Mouse (Mus musculus): ENCODE data around the gene Apopt1. TPM values are rescaled to one million over a fixed set of nuclear protein-coding genes. Genes with fewer than 3 reads are reported as not detected.

Apopt1 gene
- polyA plus RNA-seq, 1 experiment from 2014 or later, result 57.8 TPM

DNA sequence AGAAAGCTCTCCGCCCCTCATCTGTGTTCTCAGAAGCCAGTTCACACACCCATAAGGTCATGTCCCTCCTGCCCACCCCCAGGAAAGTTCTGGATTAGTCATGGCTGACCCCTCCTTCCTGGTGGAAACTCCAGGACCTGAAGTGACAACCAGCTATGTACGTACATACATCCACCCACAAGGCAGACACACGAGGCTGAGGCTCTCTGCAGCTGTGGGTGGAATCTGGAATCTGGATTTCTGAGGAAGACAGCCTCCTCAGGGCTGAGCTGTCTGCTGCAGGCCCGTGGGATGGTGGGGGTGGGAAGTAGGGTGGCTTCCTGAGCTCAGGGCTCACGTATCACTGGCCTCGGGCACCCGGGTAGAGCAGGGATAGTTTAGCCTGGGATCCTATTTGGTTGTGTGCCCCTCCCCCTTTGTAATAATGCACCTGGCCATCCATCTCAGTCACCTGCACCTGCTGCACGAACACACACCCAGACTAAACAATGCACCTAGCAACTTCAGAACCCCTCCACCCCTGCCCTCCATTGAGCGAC, 12.1 kb upstream of the Apopt1 start:
- no peak overlapping the region for H3K9ac ChIP-seq (ENCODE audit: low read depth, low read length)
- H3K4me1 ChIP-seq (replicated peaks; ENCODE audit: insufficient read depth, low read length), result no peaks in the 10 kb centered on the region; the same call in 1 of the 2 replicates
- no peak overlapping the region for H3K27ac ChIP-seq
- DNase-seq (ENCODE audit: low spot score), result no peak
- no peak for TF ChIP-seq CTCF (IDR thresholded peaks at IDR 0.05; ENCODE audit: low read depth)
- H3K27me3 ChIP-seq (ENCODE audit: insufficient read depth, low read length), result no peaks in the 10 kb centered on the region
- no peaks in the 10 kb centered on the region for H3K36me3 ChIP-seq (ENCODE audit: insufficient read depth, low read length)
- no peaks in the 10 kb centered on the region for H3K9me3 ChIP-seq (replicated peaks; ENCODE audit: low read length)
- H3K4me2 ChIP-seq (ENCODE audit: low read length), result no peak overlapping the region
- WGBS, result 42% methylated on average over 9 of the region's 9 CpGs
- ATAC-seq (replicated peaks; ENCODE audit: low FRiP score, low read depth), result no peak
- no peak overlapping the region for H3K4me3 ChIP-seq (replicated peaks; ENCODE audit: low read depth, low read length)

DNA sequence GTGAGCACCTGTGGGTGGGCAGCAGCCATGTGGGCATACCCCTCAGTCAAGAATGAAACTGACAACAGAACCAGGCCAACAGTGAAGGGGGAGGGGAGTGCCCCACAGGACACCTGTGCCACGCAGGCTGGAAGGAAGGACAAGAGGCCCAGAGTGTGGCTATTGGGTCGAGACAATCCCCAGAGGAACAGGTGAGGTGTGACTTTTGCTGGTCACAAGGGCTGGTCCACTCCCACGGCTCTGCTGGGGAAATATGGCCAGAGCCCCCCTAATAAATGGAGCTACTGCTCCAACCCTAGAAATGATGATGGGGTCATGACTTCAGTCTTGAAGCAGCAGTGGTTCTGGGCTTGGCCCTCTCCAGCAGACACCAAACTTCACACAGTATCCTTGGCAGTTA, 9.8 kb upstream of the Apopt1 start:
- DNase-seq (ENCODE audit: low spot score) (no peak), ATAC-seq (replicated peaks; ENCODE audit: low FRiP score, low read depth) (no peak)
- no peaks in the 10 kb centered on the region for H3K36me3 ChIP-seq (ENCODE audit: insufficient read depth, low read length)
- no peak overlapping the region for H3K27ac ChIP-seq
- no peak for TF ChIP-seq CTCF (IDR thresholded peaks at IDR 0.05; ENCODE audit: low read depth)
- no peaks in the 10 kb centered on the region for H3K27me3 ChIP-seq (ENCODE audit: insufficient read depth, low read length)
- H3K4me3 ChIP-seq (replicated peaks; ENCODE audit: low read depth, low read length), result no peak overlapping the region
- no peaks in the 10 kb centered on the region for H3K9me3 ChIP-seq (replicated peaks; ENCODE audit: low read length)
- no peaks in the 10 kb centered on the region; the same call in 1 of the 2 replicates for H3K4me1 ChIP-seq (replicated peaks; ENCODE audit: insufficient read depth, low read length)
- no peak overlapping the region for H3K4me2 ChIP-seq (ENCODE audit: low read length)
- 53% methylated on average over 3 of the region's 3 CpGs for whole genome bisulfite sequencing
- no peak overlapping the region for H3K9ac ChIP-seq (ENCODE audit: low read depth, low read length)

DNA sequence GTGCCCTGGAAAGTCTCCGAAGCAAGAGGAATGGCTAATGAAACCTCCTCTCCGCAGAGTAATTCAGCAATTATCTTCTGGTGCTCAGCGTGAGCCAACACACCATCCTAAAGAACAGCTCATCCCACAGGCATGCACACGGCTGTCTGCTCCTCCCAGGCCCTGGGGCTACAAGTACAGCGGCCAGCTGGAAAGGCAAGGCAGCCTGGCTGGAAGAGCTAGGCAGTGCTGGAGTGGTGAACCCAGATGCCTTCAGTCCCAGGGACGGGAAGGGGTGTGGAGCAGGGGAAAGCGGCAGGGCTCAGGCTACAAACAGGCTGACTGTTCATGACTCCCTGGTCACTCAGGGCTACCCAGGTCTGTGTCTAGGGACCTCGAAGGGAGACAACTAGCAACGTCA, 8.5 kb upstream of the Apopt1 start:
- 23% methylated on average over 9 of the region's 9 CpGs for WGBS
- Histone ChIP-seq H3K4me2 (ENCODE audit: low read length) (no peak overlapping the region), H3K27ac (peak overlapping the region; percentile 58), H3K4me3 (replicated peaks; ENCODE audit: low read depth, low read length) (no peak overlapping the region), H3K4me1 (replicated peaks; ENCODE audit: insufficient read depth, low read length) (no peaks in the 10 kb centered on the region; the same call in 1 of the 2 replicates), H3K36me3 (ENCODE audit: insufficient read depth, low read length) (peaks cover 9% of the 10 kb centered on the region), H3K9me3 (replicated peaks; ENCODE audit: low read length) (no peaks in the 10 kb centered on the region), H3K27me3 (ENCODE audit: insufficient read depth, low read length) (no peaks in the 10 kb centered on the region), H3K9ac (ENCODE audit: low read depth, low read length) (no peak overlapping the region)
- DNase-seq (ENCODE audit: low spot score) (no peak), ATAC-seq (replicated peaks; ENCODE audit: low FRiP score, low read depth) (0 out of 2 replicates have a peak, but pooled peaks have one; percentile 30)
- no peak for TF ChIP-seq CTCF (IDR thresholded peaks at IDR 0.05; ENCODE audit: low read depth)

DNA sequence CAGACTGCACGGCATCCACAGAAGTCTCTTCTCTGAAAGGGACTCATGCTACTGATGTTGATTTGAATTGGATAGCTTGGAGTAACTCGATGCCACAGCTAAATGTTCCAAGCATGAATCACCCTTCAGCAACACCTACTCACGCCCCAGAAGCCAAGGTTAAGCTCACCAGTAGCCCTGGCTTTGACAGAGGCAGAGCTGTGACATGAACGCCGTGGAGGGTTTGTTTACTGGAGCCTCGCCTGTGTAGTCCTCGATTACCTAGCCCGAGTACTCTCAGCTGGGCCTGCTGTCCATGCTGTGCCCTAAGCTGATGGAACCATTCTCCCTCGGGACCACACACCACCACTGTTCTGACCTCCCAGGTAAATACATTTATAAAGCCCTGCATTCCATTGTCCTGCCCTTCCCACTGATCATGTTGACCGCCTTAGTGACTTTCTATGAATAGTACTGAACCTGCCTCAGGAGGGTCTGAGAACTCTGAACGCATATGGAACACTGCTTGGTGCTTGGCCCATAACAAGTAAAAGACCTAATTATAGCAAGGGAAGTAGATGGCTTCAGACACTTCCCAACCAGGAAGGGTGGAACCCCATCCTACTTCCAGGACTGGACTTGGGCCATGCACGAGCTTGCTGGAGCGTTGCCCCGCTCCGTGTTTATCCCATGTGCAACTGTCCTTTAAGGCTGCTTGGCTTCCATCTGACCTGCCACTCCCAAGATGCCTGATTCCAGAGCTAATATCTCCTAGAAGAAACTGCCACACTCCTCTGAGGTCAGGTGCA, 7.7 kb upstream of the Apopt1 start:
- 28% methylated on average over 15 of the region's 15 CpGs for WGBS

DNA sequence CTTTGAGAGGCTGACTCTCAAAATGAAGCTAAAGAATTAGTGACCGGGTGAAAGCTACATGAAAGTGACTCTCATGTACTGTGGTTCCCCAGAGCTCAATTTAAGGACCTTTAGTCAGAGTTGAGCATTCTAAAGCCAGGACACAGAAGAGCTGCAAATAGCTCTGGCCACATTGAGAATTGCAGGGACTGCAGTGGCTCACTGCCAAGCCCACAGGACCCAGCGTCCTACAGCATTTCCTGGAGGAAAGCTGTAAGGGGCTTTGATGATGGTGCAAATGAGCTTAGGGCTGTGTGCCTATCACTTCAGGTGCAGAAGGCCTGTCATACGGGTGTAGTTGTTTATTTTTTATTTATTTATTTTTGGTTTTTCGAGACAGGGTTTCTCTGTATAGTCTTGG, 4.9 kb upstream of the Apopt1 start:
- Histone ChIP-seq H3K4me1 (replicated peaks; ENCODE audit: insufficient read depth, low read length) (peaks cover 10% of the 10 kb centered on the region), H3K27me3 (ENCODE audit: insufficient read depth, low read length) (no peaks in the 10 kb centered on the region), H3K4me3 (replicated peaks; ENCODE audit: low read depth, low read length) (no peak overlapping the region), H3K9ac (ENCODE audit: low read depth, low read length) (no peak overlapping the region), H3K36me3 (ENCODE audit: insufficient read depth, low read length) (peaks cover 21% of the 10 kb centered on the region), H3K4me2 (ENCODE audit: low read length) (no peak overlapping the region), H3K27ac (no peak overlapping the region), H3K9me3 (replicated peaks; ENCODE audit: low read length) (no peaks in the 10 kb centered on the region)
- ATAC-seq (replicated peaks; ENCODE audit: low FRiP score, low read depth), result no peak
- DNase-seq (ENCODE audit: low spot score), result no peak
- WGBS, result 73% methylated on average over 4 of the region's 4 CpGs
- no peak for TF ChIP-seq CTCF (IDR thresholded peaks at IDR 0.05; ENCODE audit: low read depth)

More for the DNA sequence above, 7.7 kb upstream of the Apopt1 start:
- ATAC-seq (replicated peaks; ENCODE audit: low FRiP score, low read depth), result peak; percentile 37
- Histone ChIP-seq H3K36me3 (ENCODE audit: insufficient read depth, low read length) (peaks cover 17% of the 10 kb centered on the region), H3K4me3 (replicated peaks; ENCODE audit: low read depth, low read length) (no peak overlapping the region), H3K27me3 (ENCODE audit: insufficient read depth, low read length) (no peaks in the 10 kb centered on the region), H3K27ac (peak overlapping the region; percentile 58), H3K9ac (ENCODE audit: low read depth, low read length) (no peak overlapping the region), H3K4me2 (ENCODE audit: low read length) (no peak overlapping the region), H3K9me3 (replicated peaks; ENCODE audit: low read length) (no peaks in the 10 kb centered on the region), H3K4me1 (replicated peaks; ENCODE audit: insufficient read depth, low read length) (no peaks in the 10 kb centered on the region; the same call in 1 of the 2 replicates)
- DNase-seq (ENCODE audit: low spot score), result no peak
- no peak for TF ChIP-seq CTCF (IDR thresholded peaks at IDR 0.05; ENCODE audit: low read depth)

DNA sequence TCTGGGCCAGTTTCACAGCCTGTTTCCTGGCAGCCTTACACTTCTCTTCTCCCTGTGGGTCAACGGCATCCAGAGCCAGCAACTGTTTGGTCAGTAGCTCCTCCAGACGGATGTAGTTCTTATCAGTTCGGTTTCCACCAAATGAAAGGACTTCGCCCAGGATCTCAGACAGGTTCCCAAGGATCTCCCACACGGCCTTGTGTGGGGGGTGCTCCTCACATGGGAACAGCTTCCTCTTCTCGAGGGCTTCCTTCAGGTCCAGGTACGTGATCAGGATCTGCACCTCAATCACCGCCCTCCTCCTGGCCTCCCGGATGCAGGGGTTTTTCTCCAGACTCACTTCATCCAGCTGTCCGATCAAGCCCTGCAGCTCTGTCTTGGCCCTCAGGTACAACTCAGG, 3.0 kb upstream of the Apopt1 start:
- DNase-seq (ENCODE audit: low spot score), result no peak
- peaks cover 12% of the 10 kb centered on the region for H3K4me1 ChIP-seq (replicated peaks; ENCODE audit: insufficient read depth, low read length)
- H3K9ac ChIP-seq (ENCODE audit: low read depth, low read length), result no peak overlapping the region
- H3K4me2 ChIP-seq (ENCODE audit: low read length), result no peak overlapping the region
- H3K27ac ChIP-seq, result no peak overlapping the region
- H3K36me3 ChIP-seq (ENCODE audit: insufficient read depth, low read length), result peaks cover 21% of the 10 kb centered on the region
- ATAC-seq (replicated peaks; ENCODE audit: low FRiP score, low read depth), result no peak
- 91% methylated on average over 10 of the region's 10 CpGs for WGBS
- no peaks in the 10 kb centered on the region for H3K9me3 ChIP-seq (replicated peaks; ENCODE audit: low read length)
- no peak overlapping the region for H3K4me3 ChIP-seq (replicated peaks; ENCODE audit: low read depth, low read length)
- no peak for TF ChIP-seq CTCF (IDR thresholded peaks at IDR 0.05; ENCODE audit: low read depth)
- no peaks in the 10 kb centered on the region for H3K27me3 ChIP-seq (ENCODE audit: insufficient read depth, low read length)

All from kidney, postnatal 0 days (tissue).